Mouse (Mus musculus): Measurements from ENCODE around the gene Psd4. TPM values are rescaled to one million over a fixed set of nuclear protein-coding genes. Genes with fewer than 3 reads are reported as not detected.

Psd4 gene
- 1.2 and 4.4 TPM in 2 replicates for polyA plus RNA-seq (2015; fragmentation: Nextera tagmentation; extraction: Ambion mirVana)

DNA sequence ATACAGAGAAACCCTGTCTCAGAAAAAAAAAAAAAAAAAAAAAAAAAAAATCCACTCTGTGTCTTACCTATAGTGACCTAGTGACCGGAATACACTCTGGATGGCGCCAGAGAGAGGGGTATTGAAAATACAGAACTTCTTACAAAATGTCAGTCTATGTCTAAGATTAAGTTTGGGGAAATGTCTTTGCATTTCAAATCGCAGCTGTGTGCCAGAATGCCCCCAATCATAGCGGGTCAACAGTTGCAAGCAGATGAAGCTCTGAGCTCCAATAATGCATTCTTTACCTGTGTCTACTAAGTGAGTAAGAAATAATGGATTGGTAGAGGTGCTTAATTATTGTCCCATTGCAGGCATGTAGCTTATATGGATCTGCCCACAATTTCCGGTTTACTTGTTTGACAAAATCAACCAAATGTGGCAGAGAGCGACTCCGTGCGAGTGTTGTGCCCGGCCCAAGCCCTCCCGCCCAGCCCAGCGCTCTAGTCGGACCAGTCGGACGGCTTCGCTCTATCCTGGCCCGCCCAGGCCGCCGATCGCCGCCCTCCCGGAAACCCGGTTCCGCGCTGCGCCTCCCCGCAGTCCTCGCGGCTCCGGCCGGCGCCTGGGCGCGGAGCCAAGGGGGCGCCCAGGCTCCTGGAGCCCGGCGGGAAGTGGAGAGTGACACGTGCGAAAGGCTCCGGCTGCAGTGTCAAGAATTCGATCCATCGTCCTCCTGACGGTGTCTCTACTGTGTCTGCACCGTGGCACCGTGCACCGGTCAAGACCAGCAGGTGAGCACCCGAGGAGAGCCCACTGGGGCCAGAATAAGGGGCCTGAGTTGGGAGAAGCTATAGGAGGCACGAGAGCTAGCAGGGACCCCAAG, at the start of gene Psd4:
Gene Psd4, plus strand, starts transcription at position 551 of the 865 bp plus-strand sequence.
- peaks cover 20% of the 10 kb centered on the region for H3K27me3 ChIP-seq
- H3K9ac ChIP-seq: no peak within 1 kb of the TSS
- H3K4me2 ChIP-seq: peak within 1 kb of the TSS; percentile 77
- peak within 1 kb of the TSS; percentile 42 for H3K4me3 ChIP-seq
- H3K36me3 ChIP-seq: no peaks in the 10 kb centered on the region
- ATAC-seq (replicated peaks; ENCODE audit: insufficient number of reproducible peaks, insufficient read depth, low FRiP score, low read depth): peak; percentile 82
- no peak within 1 kb of the TSS for H3K27ac ChIP-seq
- peaks cover 9% of the 10 kb centered on the region for H3K4me1 ChIP-seq (replicated peaks)
- WGBS: 3% methylated on average over 47 of the region's 47 CpGs
- H3K9me3 ChIP-seq (replicated peaks): no peaks in the 10 kb centered on the region

DNA sequence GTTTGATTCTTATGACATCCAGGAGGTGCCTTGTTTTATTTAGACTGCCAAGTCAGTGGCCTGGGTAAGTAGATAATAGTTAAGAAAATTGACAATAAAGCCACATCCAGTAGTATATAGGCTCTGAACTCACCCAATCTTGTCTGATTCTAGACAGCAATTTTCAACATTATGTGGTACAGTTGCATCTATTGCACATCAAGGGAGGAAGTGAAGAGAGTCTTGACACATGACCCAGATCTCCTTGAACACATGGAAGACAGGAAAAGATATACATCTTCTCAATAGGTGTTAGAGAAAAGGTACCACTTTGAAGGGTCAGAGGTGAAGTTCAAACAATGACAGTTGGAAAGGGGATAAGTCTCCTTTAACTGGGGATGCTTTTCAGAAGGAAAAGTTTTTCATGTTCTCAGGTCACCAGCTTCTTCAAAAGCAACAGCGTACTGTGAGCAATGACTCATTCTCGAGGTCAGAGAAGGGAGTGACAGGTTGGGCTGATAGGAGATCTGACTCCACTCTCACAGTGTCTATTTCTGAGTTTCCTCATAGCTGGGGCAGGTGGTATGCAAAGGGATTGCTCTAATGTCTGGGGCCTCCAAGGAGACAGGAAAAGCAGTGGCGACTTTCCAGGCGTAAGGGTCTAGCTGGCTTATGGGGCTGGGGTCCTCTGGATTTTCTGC, 49.3 kb upstream of the Psd4 start:
- no peaks in the 10 kb centered on the region for H3K9me3 ChIP-seq (replicated peaks)
- H3K4me1 ChIP-seq (replicated peaks): no peaks in the 10 kb centered on the region
- H3K4me3 ChIP-seq: no peak overlapping the region
- H3K27me3 ChIP-seq: no peaks in the 10 kb centered on the region
- no peaks in the 10 kb centered on the region for H3K36me3 ChIP-seq
- no peak for ATAC-seq (replicated peaks; ENCODE audit: insufficient number of reproducible peaks, insufficient read depth, low FRiP score, low read depth)
- no peak overlapping the region for H3K4me2 ChIP-seq
- H3K9ac ChIP-seq: no peak overlapping the region
- WGBS: 52% methylated on average over 4 of the region's 4 CpGs
- H3K27ac ChIP-seq: no peak overlapping the region

DNA sequence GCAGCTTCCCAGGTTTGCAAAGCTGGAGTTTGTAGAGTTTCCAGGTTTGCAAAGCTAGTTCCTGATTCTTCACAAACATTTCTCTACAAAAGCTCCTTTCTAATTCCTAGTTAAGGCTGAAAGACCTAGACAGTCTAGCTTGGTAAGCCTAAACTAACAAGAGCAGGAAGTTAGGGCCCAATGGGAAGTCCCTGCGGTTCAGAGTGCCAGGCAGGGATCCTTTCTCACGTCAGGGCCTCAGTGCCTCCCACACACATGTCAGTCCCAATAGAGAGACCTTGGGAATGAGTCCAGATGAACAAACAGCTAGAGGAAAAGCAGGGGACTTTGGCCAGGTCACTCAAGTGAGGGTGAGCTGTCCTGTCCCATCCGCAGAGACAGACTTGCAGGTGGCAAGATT, 32.0 kb upstream of the Psd4 start:
- H3K27ac ChIP-seq: no peak overlapping the region
- no peak overlapping the region for H3K4me2 ChIP-seq
- no peaks in the 10 kb centered on the region for H3K27me3 ChIP-seq
- H3K9me3 ChIP-seq (replicated peaks): no peaks in the 10 kb centered on the region
- H3K4me1 ChIP-seq (replicated peaks): no peaks in the 10 kb centered on the region
- no peak for ATAC-seq (replicated peaks; ENCODE audit: insufficient number of reproducible peaks, insufficient read depth, low FRiP score, low read depth)
- H3K9ac ChIP-seq: no peak overlapping the region
- no peaks in the 10 kb centered on the region for H3K36me3 ChIP-seq
- 26% methylated on average over 3 of the region's 3 CpGs for WGBS
- no peak overlapping the region for H3K4me3 ChIP-seq

DNA sequence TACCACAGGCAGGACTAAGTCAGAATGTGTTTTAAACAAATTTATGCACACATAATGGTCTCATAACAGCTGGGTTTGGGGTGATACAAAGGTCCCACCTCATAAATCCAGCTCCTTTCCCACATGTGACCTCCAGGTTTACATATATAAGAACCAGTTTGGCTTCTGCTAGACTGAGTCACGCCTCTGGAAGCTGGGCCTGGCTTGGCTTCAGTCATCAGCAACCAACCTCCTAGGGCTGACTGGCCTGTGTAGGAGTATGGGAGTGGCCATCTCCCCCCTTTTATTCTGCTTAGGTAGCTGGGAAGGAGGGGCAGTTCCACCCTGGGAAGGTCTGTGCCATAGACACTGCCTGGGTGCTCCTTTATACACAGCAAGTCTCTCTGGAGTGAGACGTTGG, 30.8 kb upstream of the Psd4 start, which contains the start of gene Il1rn:
Gene Il1rn, plus strand, starts transcription at position 309 of the 400 bp plus-strand sequence.
- H3K36me3 ChIP-seq: no peaks in the 10 kb centered on the region
- ATAC-seq (replicated peaks; ENCODE audit: insufficient number of reproducible peaks, insufficient read depth, low FRiP score, low read depth): no peak
- H3K4me2 ChIP-seq: no peak within 1 kb of the TSS
- no peak within 1 kb of the TSS for H3K4me3 ChIP-seq
- 69% methylated on average over 2 of the region's 2 CpGs for WGBS
- no peaks in the 10 kb centered on the region for H3K9me3 ChIP-seq (replicated peaks)
- H3K9ac ChIP-seq: no peak within 1 kb of the TSS
- no peaks in the 10 kb centered on the region for H3K27me3 ChIP-seq
- H3K27ac ChIP-seq: no peak within 1 kb of the TSS
- no peaks in the 10 kb centered on the region for H3K4me1 ChIP-seq (replicated peaks)

DNA sequence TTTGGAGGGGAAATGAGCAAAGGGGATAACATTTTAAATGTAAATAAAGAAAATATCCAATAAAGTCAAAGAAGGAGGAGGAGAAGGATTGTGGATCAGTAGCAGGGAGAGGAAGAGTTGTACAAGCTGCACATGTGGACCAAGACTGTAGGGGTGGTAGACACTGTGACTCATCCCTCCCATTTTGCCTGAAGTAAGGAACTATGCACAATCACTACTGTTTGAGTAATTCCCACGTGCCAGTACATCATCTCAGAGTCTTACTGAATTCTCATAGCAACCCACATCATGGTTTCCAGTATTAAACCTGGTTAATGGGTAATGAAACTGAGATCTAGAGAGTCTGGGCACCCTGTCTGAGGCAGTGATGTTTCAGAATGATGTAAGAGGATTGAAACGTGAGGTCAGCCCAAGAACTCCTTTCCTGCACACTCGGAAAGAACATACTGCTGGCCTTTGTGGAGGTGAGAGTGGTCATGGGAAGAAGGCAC, 25.9 kb upstream of the Psd4 start:
- WGBS: 56% methylated on average over 3 of the region's 3 CpGs
- Histone ChIP-seq H3K27me3 (no peaks in the 10 kb centered on the region), H3K4me2 (no peak overlapping the region), H3K9me3 (replicated peaks) (no peaks in the 10 kb centered on the region), H3K9ac (no peak overlapping the region), H3K4me3 (no peak overlapping the region), H3K4me1 (replicated peaks) (no peaks in the 10 kb centered on the region), H3K36me3 (no peaks in the 10 kb centered on the region), H3K27ac (no peak overlapping the region)
- no peak for ATAC-seq (replicated peaks; ENCODE audit: insufficient number of reproducible peaks, insufficient read depth, low FRiP score, low read depth)

DNA sequence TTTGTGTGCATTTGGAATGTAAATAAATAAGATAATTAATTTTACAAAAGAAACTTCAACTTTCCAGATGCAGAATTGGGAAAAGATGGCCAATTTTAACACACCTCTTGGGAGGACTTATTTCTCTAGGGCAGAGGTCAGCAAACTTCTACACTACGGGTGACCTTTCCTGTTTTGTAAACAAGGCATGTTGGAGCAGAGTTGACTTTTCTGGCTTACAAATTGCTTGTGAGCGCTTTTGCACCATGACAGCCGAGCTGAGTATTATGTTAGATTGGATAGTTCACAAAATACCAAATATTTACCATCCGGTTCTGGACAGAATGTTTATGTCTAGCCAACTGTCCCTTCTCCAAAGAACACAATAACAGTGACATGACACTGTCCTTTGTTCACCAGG, 22.8 kb upstream of the Psd4 start:
- no peak for ATAC-seq (replicated peaks; ENCODE audit: insufficient number of reproducible peaks, insufficient read depth, low FRiP score, low read depth)
- Histone ChIP-seq H3K4me1 (replicated peaks) (no peaks in the 10 kb centered on the region), H3K4me3 (no peak overlapping the region), H3K9ac (no peak overlapping the region), H3K9me3 (replicated peaks) (no peaks in the 10 kb centered on the region), H3K27ac (no peak overlapping the region), H3K36me3 (no peaks in the 10 kb centered on the region), H3K4me2 (no peak overlapping the region), H3K27me3 (no peaks in the 10 kb centered on the region)
- WGBS: 69% methylated on average over 4 of the region's 4 CpGs

DNA sequence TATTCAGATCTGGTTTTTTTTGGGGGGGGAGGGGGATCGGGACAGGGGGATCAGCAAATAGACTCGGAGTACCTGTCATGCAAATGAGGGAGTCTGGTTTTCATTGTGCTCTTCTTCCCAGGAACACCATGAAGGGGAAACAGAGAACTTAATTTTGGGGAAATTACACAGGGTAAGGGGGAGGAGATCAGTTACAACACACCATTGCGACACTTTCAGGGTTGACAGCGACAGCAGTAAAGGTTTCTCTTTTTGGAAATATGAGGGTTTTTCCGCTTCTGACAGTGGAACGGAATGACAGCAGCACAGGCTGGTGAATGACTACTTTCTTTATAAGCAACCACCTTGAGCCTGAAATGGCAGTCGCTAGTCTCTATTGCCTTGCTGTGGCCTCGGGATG, 22.3 kb upstream of the Psd4 start:
- Histone ChIP-seq H3K9ac (no peak overlapping the region), H3K9me3 (replicated peaks) (no peaks in the 10 kb centered on the region), H3K4me2 (no peak overlapping the region), H3K4me3 (no peak overlapping the region), H3K27me3 (no peaks in the 10 kb centered on the region), H3K36me3 (no peaks in the 10 kb centered on the region), H3K4me1 (replicated peaks) (no peaks in the 10 kb centered on the region), H3K27ac (no peak overlapping the region)
- 72% methylated on average over 8 of the region's 8 CpGs for WGBS
- no peak for ATAC-seq (replicated peaks; ENCODE audit: insufficient number of reproducible peaks, insufficient read depth, low FRiP score, low read depth)

DNA sequence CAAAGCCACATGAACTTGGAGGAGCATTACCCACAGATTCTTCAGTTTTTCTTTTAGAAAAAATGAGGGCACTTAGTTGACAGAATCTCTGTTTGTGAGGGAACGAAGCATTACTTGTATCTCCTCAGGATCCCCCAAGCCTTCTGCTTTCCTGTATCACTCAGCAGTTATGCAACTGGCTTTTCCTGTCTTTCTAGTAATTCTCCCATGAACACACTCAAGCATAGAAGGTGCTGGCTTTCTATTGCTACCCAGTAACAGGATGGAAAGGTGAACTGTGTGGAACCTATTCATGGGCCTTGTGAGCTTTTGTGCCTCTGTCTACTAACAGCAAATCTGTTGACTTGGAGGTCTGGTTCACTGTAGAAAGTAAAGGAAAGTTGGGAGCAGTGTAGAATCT, 19.5 kb upstream of the Psd4 start:
- Histone ChIP-seq H3K36me3 (no peaks in the 10 kb centered on the region), H3K4me3 (no peak overlapping the region), H3K9ac (no peak overlapping the region), H3K4me2 (no peak overlapping the region), H3K27ac (no peak overlapping the region), H3K9me3 (replicated peaks) (no peaks in the 10 kb centered on the region), H3K4me1 (replicated peaks) (no peaks in the 10 kb centered on the region), H3K27me3 (no peaks in the 10 kb centered on the region)
- ATAC-seq (replicated peaks; ENCODE audit: insufficient number of reproducible peaks, insufficient read depth, low FRiP score, low read depth): no peak
- WGBS: 58% methylated on average over 1 of the region's 1 CpGs

DNA sequence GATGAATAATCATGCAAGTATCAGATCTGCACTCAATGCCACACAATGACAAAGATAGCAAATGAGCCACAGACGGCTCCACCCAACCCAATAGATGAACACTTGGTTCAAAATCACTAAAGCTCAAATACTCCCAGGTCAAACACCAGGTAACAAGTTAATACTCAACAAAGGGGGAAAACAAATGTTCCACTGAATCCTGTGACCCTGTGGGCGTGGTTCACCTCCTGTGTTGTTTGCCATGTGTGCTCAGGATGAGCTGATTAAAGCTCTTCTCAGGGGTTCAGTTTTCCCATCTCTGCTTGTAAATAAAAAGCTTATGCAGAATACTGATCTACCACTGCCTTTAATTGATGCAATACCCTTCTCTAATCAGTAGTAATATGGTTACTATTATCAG, 16.2 kb upstream of the Psd4 start:
- Histone ChIP-seq H3K4me3 (no peak overlapping the region), H3K36me3 (no peaks in the 10 kb centered on the region), H3K4me1 (replicated peaks) (no peaks in the 10 kb centered on the region), H3K9me3 (replicated peaks) (no peaks in the 10 kb centered on the region), H3K27ac (no peak overlapping the region), H3K27me3 (no peaks in the 10 kb centered on the region), H3K4me2 (no peak overlapping the region), H3K9ac (no peak overlapping the region)
- 60% methylated on average over 2 of the region's 2 CpGs for WGBS
- no peak for ATAC-seq (replicated peaks; ENCODE audit: insufficient number of reproducible peaks, insufficient read depth, low FRiP score, low read depth)

DNA sequence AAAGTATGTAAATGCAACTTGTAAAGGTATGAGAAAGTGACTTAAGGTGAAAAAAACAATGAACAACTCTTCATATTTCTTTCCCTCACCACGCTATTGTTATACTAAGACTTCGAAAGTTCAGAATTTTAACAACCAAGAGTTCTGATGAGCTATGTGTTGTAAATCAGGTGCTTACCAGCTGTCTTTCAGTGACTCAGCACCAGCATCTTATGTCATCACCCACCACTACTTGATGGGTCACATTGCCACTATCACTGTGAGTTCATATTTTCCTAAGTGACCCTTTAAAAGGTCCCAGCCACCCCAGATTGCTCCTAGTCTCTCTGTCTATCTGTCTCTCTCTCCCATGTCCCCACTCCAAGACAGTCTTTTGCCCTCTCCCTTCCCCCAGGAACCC, 14.3 kb upstream of the Psd4 start:
- no peak overlapping the region for H3K27ac ChIP-seq
- no peaks in the 10 kb centered on the region for H3K27me3 ChIP-seq
- no peaks in the 10 kb centered on the region for H3K9me3 ChIP-seq (replicated peaks)
- H3K9ac ChIP-seq: no peak overlapping the region
- no peak overlapping the region for H3K4me3 ChIP-seq
- ATAC-seq (replicated peaks; ENCODE audit: insufficient number of reproducible peaks, insufficient read depth, low FRiP score, low read depth): no peak
- H3K36me3 ChIP-seq: no peaks in the 10 kb centered on the region
- no peak overlapping the region for H3K4me2 ChIP-seq
- no peaks in the 10 kb centered on the region for H3K4me1 ChIP-seq (replicated peaks)
- WGBS: 91% methylated on average over 2 of the region's 2 CpGs

DNA sequence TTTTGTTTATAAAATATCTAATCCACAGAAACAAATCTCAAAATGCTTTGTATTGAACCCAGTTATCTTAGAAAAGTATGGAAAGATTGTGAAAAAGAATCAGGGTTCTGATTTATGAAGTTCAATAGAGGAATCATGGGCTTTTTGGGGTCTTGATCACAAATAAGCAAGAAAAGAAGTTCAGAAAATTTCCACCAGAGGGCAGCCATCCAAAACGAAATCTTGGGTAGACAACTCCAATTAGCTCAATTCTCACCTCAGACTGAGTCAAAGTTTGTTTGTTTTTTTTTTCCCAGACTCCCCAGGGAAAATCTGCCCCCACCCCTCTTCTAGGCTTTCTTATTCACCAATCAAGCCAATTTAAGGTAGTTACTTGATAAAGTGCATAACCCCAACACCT, 9.7 kb upstream of the Psd4 start:
- no peaks in the 10 kb centered on the region for H3K36me3 ChIP-seq
- H3K27me3 ChIP-seq: no peaks in the 10 kb centered on the region
- H3K27ac ChIP-seq: no peak overlapping the region
- 5% methylated on average over 1 of the region's 1 CpGs for WGBS
- H3K9ac ChIP-seq: no peak overlapping the region
- H3K9me3 ChIP-seq (replicated peaks): no peaks in the 10 kb centered on the region
- no peaks in the 10 kb centered on the region for H3K4me1 ChIP-seq (replicated peaks)
- H3K4me2 ChIP-seq: no peak overlapping the region
- no peak overlapping the region for H3K4me3 ChIP-seq
- ATAC-seq (replicated peaks; ENCODE audit: insufficient number of reproducible peaks, insufficient read depth, low FRiP score, low read depth): no peak

All from heart, embryonic 15.5 days (tissue).